Mouse (Mus musculus) hindbrain, postnatal 0 days (tissue): ENCODE data around the gene 4833439L19Rik. TPM values are rescaled to one million over a fixed set of nuclear protein-coding genes. Genes with fewer than 3 reads are reported as not detected.
"Not testable (repeated sequence)": the region's sequence is repeated elsewhere in the genome, so short reads cannot be mapped to it uniquely, and the experiment has no call there.

Experiments used
- ATAC-seq: fragments of 200-750 bp; cut with Nextera tagmentation; 2 replicates; pipeline ENCODE4 v1.8.0; 2017; ENCODE audit warnings: mild to moderate bottlenecking, moderate TSS enrichment, moderate library complexity
- DNase-seq: peaks from one replicate; pipeline ENCODE4 v3.0.0-alpha.2; 2015; ENCODE audit warnings: low spot score
- H3K27ac ChIP-seq: fragments of 300-500 bp; sonication (generic); 2 replicates; pipeline ENCODE4 v1.5.1; 2014; ENCODE audit warnings: mild to moderate bottlenecking
- H3K27me3 ChIP-seq: fragments of 300-500 bp; sonication (generic); 2 replicates; pipeline ENCODE4 v1.6.1; 2014; ENCODE audit warnings: low read length, mixed read lengths; ENCODE audit not compliant: insufficient read depth
- H3K36me3 ChIP-seq: fragments of 300-500 bp; sonication (generic); 2 replicates; pipeline ENCODE4 v1.6.1; 2014; ENCODE audit warnings: low read length, mixed read lengths; ENCODE audit not compliant: insufficient read depth
- H3K4me1 ChIP-seq: fragments of 300-500 bp; sonication (generic); 2 replicates; pipeline ENCODE4 v1.6.1; 2014; ENCODE audit warnings: antibody characterized with exemption, low read length, mixed read lengths; ENCODE audit not compliant: insufficient read depth
- H3K4me2 ChIP-seq: fragments of 300-500 bp; sonication (generic); 2 replicates; pipeline ENCODE4 v1.6.1; 2014; ENCODE audit warnings: low read depth, mild to moderate bottlenecking, low read length, moderate library complexity, mixed read lengths
- H3K4me3 ChIP-seq: fragments of 300-500 bp; sonication (generic); 2 replicates; pipeline ENCODE4 v1.5.1; 2014; ENCODE audit warnings: low read length
- H3K9ac ChIP-seq: fragments of 300-500 bp; sonication (generic); replicated peaks from 2 replicates; pipeline ENCODE4 v1.6.1; 2014; ENCODE audit warnings: mild to moderate bottlenecking, low read length, moderate library complexity, mixed read lengths
- H3K9me3 ChIP-seq: fragments of 300-500 bp; sonication (generic); 2 replicates; pipeline ENCODE4 v1.6.1; 2016; ENCODE audit warnings: low read length, mixed read lengths
- CTCF ChIP-seq: IDR thresholded peaks from 2 replicates; pipeline ENCODE4 v1.5.1; 2016; ENCODE audit warnings: antibody characterized with exemption, control low read depth, low read depth
- WGBS: fragments of 180-500 bp; shearing (Covaris S2); extraction: QIAGEN DNeasy Blood & Tissue Kit; methylation state at CpG from one replicate; pipeline ENCODE4 v1.1.7; 2014; 5-methylcytosine and 5-hydroxymethylcytosine counted together
- polyA plus RNA-seq: library from polyadenylated mRNA; unstranded; fragments of >200 nt; fragmentation: Nextera tagmentation; extraction: Ambion mirVana; gene quantifications from 2 replicates; pipeline ENCODE4 v1.2.1, GENCODE M21; 2015
- total RNA-seq: library from RNA; depleted of rRNA; stranded (reverse); fragments of >200 nt; gene quantifications from 2 replicates; pipeline ENCODE4 v1.2.3, GENCODE M21; 2014; rRNA removed

The 4833439L19Rik gene
- total RNA-seq (248 and 278 TPM in 2 replicates), polyA plus RNA-seq (221 and 231 TPM in 2 replicates)

GRCm38 (mm10) chr13:54565201-54565581 lies at the start of gene 4833439L19Rik:
4833439L19Rik (minus strand) TSS chr13:54565435.
- Histone ChIP-seq H3K4me3 (peak within 1 kb of the TSS; percentile 95), H3K27me3 (no peaks in the 10 kb centered on the region), H3K27ac (peak within 1 kb of the TSS; percentile 89), H3K9ac (peak within 1 kb of the TSS; percentile 96), H3K4me2 (peak within 1 kb of the TSS; percentile 79), H3K4me1 (peaks cover 5% of the 10 kb centered on the region; the same call in 1 of the 2 replicates), H3K36me3 (peaks cover 27% of the 10 kb centered on the region), H3K9me3 (no peaks in the 10 kb centered on the region)
- TF ChIP-seq CTCF, result no peak
- ATAC-seq (peak; percentile 98), DNase-seq (peak; percentile 98)
- WGBS, result under 1% methylated on average over 25 of the region's 27 CpGs

- WGBS, result 87% methylated on average over 8 of the region's 8 CpGs
- H3K4me2 ChIP-seq, DNase-seq, H3K9me3 ChIP-seq, H3K4me3 ChIP-seq, H3K27ac ChIP-seq, H3K36me3 ChIP-seq, ATAC-seq, H3K27me3 ChIP-seq, H3K9ac ChIP-seq: not testable (repeated sequence)
- peak; percentile 43 for TF ChIP-seq CTCF
- peaks cover 18% of the 10 kb centered on the region for H3K4me1 ChIP-seq
Measured at GRCm38 (mm10) chr13:54613141-54613540, 47.9 kb upstream of the 4833439L19Rik start.

- Histone ChIP-seq H3K4me3 (peak within 1 kb of the TSS; percentile 77), H3K9me3 (no peaks in the 10 kb centered on the region), H3K36me3 (0 out of 2 replicates have a peak, but pooled peaks cover under 1% of the 10 kb centered on the region), H3K27me3 (no peaks in the 10 kb centered on the region), H3K27ac (peak within 1 kb of the TSS; percentile 86), H3K9ac (peak within 1 kb of the TSS; percentile 89), H3K4me1 (peaks cover 20% of the 10 kb centered on the region), H3K4me2 (peak within 1 kb of the TSS; percentile 74)
- ATAC-seq (peak; percentile 81), DNase-seq (peak; percentile 90)
- TF ChIP-seq CTCF, result no peak
- WGBS, result under 1% methylated on average over 56 of the region's 66 CpGs
Measured at GRCm38 (mm10) chr13:54610972-54611754, 45.9 kb upstream of the 4833439L19Rik start, which contains the start of gene Cltb. Cltb (minus strand) TSS chr13:54611344.

- DNase-seq (peak; percentile 33), ATAC-seq (peak; percentile 28)
- peak overlapping the region; percentile 86 for H3K27ac ChIP-seq
- peaks cover 20% of the 10 kb centered on the region for H3K4me1 ChIP-seq
- WGBS, result 9% methylated on average over 13 of the region's 13 CpGs
- peak; percentile 20; the same call in 1 of the 2 replicates for TF ChIP-seq CTCF
- peak overlapping the region; percentile 77 for H3K4me3 ChIP-seq
- peak overlapping the region; percentile 89 for H3K9ac ChIP-seq
- H3K4me2 ChIP-seq, result peak overlapping the region; percentile 74
- H3K27me3 ChIP-seq, result no peaks in the 10 kb centered on the region
- 0 out of 2 replicates have a peak, but pooled peaks cover 6% of the 10 kb centered on the region for H3K36me3 ChIP-seq
- H3K9me3 ChIP-seq, result no peaks in the 10 kb centered on the region
Measured at GRCm38 (mm10) chr13:54610613-54610971, 45.4 kb upstream of the 4833439L19Rik start.

- peak overlapping the region; percentile 46; the same call in 1 of the 2 replicates for H3K27ac ChIP-seq
- peaks cover 20% of the 10 kb centered on the region for H3K4me1 ChIP-seq
- H3K4me2 ChIP-seq, result peak overlapping the region; percentile 74
- TF ChIP-seq CTCF, result no peak
- H3K9ac ChIP-seq, result peak overlapping the region; percentile 44
- ATAC-seq (no peak), DNase-seq (no peak)
- no peaks in the 10 kb centered on the region for H3K27me3 ChIP-seq
- 8% methylated on average over 1 of the region's 1 CpGs for WGBS
- H3K9me3 ChIP-seq, result no peaks in the 10 kb centered on the region
- 0 out of 2 replicates have a peak, but pooled peaks cover 9% of the 10 kb centered on the region for H3K36me3 ChIP-seq
- H3K4me3 ChIP-seq, result peak overlapping the region; percentile 19
Measured at GRCm38 (mm10) chr13:54609301-54609700, 44.1 kb upstream of the 4833439L19Rik start.

- H3K4me1 ChIP-seq, result peaks cover 20% of the 10 kb centered on the region
- H3K36me3 ChIP-seq, result 0 out of 2 replicates have a peak, but pooled peaks cover 9% of the 10 kb centered on the region
- H3K27ac ChIP-seq, result peak overlapping the region; percentile 46
- H3K4me3 ChIP-seq, result peak overlapping the region; percentile 19
- DNase-seq (peak; percentile 61), ATAC-seq (peak; percentile 41; the same call in 1 of the 2 replicates)
- H3K4me2 ChIP-seq, result peak overlapping the region; percentile 74
- no peak for TF ChIP-seq CTCF
- H3K9ac ChIP-seq, result peak overlapping the region; percentile 44
- no peaks in the 10 kb centered on the region for H3K27me3 ChIP-seq
- H3K9me3 ChIP-seq, result no peaks in the 10 kb centered on the region
- WGBS, result 6% methylated on average over 8 of the region's 8 CpGs
Measured at GRCm38 (mm10) chr13:54608666-54609065, 43.4 kb upstream of the 4833439L19Rik start.
